Mouse (Mus musculus) neural tube, embryonic 10.5 days (tissue): ENCODE data around the gene Hoxb3.

Experiments
- DNase-seq: peaks from one replicate; pipeline ENCODE4 v3.0.0-alpha.2; 2017; ENCODE audit warnings: low spot score; ENCODE audit errors: extremely low spot score

Gene Hoxb3

GRCm38 (mm10) chr11:96351831-96352230 is 28.7 kb downstream of the Hoxb3 start:
- peak; percentile 83 for DNase-seq

GRCm38 (mm10) chr11:96352691-96353521 is 29.8 kb downstream of the Hoxb3 start:
- peak; percentile 81 for DNase-seq

DNA sequence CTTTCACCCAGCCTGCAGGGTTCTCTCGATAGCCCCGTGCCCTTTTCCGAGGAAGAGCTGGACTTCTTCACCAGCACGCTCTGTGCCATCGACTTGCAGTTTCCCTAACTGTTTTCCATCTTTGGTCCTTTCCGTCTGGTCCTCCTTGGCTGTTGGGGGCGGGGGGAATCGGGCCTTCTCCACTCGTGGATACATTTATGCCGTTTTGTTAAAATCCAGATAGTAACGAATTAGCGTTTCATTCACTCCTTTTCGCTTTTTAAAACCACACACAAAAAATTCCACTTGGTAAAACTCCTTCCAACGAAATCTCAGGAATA is 30.4 kb downstream of the Hoxb3 start:
- no peak for DNase-seq

DNA sequence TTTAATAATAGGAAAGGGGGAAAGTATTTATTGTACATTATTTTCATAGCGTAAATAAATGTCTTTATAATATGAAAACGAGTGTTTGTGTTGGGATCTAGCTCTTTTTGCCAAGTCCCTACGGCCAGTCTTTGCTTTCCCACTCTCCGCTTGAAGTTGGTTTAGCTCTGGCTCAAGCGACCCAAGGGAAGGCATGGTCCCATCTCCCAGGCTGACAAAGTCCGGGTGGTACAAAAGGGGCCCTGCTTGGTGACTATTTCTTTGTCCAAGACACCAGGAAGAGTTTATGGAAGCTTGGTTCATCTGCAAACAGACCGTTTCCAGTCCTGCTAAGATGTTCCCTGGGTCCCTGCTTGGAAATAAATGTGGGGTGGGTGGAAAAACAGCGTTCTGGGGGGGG is 30.8 kb downstream of the Hoxb3 start:
- DNase-seq = no peak

DNA sequence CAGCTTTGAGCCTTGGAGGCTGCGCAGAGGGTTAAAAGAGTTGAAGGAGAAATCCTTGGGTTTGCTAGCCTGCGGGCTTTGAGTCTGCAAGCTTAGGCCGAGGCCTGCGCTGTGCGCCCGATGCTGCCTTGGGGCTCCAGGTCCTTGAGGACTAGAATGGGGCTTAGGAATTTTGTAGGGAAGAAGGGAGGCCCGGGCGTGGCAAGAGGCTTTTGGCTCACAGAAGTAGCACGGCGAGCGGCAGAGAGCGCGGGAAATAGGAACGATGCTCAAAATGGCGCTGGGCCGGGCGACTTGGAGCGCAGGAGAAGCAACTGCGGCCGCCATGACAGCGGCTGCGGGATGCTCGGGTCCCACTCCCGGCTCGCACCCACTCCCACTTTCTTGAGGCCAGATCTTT is 31.2 kb downstream of the Hoxb3 start:
- peak; percentile 86 for DNase-seq

DNA sequence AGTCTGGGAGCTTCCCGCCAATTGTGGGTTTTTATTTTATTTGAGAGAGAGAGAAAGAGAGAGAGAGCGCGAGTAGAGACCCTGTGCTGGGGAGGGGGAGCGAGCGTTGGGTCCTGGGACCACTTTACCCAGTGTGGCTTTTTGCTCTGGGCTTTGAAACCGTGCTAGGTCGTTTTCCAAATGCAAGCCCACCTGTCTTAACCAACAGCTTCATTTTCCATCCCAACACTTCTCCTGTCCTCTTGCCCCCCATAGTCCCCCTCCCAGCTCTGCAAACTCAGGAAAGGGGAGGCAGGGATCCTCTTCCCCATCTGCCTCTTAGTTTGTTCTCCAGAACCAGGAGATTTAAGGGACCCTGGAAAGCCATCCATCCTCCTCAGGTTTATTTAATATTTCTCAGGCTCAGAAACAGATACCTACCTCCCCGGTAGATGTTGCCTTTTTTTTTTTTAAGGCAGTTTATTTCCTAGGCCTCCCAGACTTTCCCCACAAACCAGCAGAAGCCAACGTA is 31.7 kb downstream of the Hoxb3 start:
- no peak for DNase-seq

- peak; percentile 51 for DNase-seq
Observed at GRCm38 (mm10) chr11:96363807-96364206, 40.7 kb downstream of the Hoxb3 start.

DNA sequence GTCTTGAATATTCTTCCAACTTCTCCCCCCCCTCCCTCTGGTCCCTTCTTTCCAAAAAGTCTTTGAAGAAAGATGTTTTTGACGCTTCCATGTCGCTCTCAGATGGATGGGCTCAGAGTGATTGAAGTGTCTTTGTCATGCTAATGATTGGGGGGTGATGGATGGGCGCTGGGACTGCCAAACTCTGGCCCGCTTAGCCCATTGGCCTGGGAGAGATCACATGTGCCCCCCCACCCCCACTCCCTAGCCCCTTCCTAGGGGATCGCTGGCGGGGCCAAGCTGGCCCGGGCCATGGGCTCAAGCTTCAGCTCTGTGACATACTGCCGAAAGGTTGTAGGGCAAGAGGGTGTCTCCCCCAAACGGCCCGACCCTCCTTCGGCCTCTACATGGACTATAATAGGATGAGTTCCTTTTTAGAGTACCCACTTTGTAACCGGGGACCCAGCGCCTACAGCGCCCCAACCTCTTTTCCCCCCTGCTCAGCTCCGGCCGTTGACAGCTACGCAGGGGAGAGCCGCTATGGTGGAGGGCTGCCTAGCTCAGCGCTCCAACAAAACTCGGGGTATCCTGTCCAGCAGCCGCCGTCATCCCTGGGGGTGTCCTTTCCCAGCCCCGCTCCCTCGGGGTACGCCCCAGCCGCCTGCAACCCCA is 42.4 kb downstream of the Hoxb3 start, which contains the start of gene Hoxb1:
Hoxb1 (plus strand) TSS at position 312 of the 651 bp plus-strand sequence.
- DNase-seq = peak; percentile 69

DNA sequence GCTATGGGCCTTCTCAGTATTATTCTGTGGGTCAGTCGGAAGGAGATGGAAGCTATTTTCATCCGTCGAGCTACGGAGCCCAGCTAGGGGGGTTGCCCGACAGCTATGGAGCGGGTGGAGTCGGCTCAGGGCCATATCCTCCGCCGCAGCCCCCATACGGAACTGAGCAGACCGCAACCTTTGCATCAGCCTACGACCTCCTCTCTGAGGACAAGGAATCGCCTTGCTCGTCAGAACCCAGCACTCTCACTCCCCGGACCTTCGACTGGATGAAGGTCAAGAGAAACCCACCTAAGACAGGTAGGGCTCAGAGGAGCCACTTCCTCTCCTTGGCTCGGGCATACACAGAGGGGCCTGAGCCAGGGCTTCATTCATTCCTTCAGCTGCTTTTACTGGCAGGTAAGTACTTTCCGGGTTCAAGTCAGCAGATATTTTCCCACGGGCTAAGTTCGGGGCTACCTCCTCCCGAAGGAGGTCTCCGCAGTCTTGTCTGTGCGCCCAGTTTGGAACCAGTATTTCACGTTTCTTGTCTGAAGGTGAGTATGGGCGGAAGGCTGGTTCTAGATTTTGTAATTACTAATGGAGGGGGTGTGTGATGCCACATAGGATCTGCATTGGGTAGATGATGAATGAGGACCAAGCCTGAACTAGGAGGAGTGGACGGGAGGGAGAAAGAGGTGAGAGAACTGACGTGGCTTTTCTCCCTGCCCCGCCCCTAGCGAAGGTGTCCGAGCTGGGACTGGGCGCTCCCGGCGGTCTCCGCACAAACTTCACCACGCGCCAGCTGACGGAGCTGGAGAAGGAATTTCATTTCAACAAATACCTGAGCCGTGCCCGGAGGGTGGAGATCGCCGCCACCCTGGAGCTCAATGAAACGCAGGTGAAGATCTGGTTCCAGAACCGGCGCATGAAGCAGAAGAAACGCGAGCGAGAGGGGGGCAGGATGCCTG is 43.2 kb downstream of the Hoxb3 start:
- DNase-seq = peak; percentile 48

DNA sequence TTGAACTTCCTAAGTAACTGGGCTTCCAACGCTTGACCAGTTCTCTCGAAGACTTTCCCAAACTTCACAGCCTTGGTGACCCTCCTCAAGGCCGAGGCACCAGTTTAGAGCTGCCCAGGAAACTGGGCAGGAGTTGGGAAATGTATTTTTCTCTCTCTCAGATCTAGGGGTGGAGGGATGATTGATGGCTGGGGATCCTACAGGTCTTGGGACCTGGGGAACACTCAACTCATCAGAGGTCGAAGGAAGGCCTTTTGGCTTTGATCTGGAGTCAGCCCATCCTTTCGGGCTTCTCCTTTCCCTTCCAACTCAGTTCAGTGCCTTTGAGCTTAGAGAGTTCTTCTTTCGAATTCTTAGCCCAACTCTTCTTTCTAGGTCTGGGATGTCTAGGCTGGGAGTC is 44.0 kb downstream of the Hoxb3 start:
- no peak for DNase-seq

DNA sequence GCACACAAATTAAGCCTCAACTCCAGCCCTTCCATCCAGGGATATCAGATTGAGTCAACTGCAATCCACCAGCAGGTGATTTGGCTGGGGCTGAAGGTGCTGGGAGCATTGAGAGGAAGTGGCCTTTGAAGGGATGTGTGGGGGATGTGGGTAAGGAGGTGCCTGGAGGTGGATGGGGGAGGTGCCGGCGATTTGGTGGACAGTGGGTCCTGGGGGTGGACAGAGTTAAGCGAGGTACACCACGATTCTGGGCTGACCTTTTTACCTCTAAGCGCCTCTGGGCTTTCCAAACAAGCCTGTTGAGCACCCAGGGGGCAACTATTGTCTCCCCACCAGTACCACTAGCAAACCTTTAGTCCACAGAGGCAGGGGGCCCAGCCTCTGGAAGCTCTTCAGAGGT is 45.6 kb downstream of the Hoxb3 start:
- no peak for DNase-seq

GRCm38 (mm10) chr11:96369140-96369539 is 46.0 kb downstream of the Hoxb3 start:
- no peak for DNase-seq

GRCm38 (mm10) chr11:96371726-96372125 is 48.6 kb downstream of the Hoxb3 start:
- no peak for DNase-seq

DNA sequence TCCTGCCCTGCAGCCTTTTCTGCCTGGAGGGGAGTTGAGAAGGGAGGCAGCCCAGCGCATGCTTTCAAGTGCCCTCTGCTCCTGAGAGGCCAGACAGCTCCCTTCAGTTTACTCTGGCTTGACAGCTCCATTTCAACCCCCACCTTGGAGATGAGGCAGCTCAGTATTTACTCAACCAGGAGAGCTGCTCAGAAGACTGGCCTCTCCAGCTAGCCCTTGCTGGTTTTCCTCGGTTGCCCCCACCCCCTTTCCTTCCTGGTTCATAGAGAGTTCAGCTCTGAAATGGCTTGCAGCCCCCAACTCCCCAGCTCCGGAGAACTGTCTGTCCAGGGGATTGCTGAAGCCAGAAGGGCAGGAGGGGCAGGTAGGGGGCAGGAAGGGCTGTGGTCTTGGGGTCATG is 49.4 kb downstream of the Hoxb3 start:
- DNase-seq = peak; percentile 57

- no peak for DNase-seq
Observed at GRCm38 (mm10) chr11:96374810-96375209, 51.7 kb downstream of the Hoxb3 start.

GRCm38 (mm10) chr11:96383381-96383780 is 60.3 kb downstream of the Hoxb3 start:
- DNase-seq = no peak

DNA sequence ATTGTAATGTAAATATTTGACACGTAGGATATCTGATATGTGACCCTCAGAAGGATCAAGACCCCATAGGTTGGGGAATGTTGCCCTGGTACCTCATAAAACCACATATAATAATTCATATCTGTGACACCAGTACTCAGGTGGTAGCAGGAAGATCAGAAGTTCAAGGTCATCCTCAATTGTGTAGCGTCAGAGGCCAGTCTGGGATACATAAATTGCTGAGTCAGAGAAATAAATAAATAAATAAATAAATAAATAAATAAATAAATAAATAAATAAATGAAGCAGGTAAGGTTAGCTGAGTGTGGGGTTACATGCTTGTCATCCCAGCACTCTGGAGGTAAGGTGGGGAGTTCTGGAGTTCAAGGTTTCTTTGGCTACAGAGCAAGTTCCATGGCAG is 64.5 kb downstream of the Hoxb3 start:
- DNase-seq = no peak

DNA sequence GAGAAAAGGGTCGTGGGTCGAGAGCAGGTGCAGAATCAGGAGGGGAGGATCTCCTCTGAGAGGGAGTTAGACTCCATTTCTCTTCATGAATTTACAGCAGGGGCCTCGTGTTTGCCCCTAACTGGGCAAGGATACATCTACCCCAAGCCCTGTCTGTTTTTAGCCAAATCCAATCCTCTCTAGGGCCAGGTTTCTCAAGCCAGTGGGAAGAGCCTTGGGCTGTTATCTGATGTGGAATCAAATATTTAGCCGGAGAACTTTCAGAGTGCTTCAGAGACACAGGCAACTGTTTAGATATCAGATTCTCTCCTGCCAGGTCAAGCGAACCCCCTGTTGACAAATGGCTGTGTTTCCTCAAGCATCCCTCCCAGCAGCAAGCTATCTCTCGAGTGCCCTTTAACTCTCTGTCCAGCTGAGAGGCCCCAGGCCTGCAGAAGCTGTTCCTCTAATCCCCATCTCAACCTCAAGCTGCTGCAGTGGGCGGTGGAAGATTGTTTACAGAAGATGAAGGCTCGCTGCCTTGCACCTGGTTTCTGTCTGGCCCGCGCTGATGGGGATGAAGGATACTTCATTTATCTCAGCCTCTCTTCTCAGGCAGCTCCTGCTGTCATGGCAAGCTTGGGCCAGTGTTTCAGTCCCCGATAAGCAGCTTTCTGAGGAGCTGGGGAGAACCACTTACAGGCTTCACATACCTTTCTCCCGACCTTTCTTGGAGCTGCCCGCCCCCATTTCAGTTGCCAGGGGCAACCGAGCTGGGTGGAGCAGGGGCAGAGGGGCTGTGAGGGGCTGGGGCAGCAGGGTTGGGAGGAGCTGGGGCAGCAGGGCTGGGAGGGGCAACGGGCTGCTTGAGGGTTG is 73.9 kb downstream of the Hoxb3 start:
- peak; percentile 60 for DNase-seq
